Mouse (Mus musculus): ENCODE measurements around the gene Mrpl2. TPM values are rescaled to one million over a fixed set of nuclear protein-coding genes. Genes with fewer than 3 reads are reported as not detected.

The Mrpl2 gene
- 15.6 and 21.9 TPM in 2 replicates for total RNA-seq (2023)

GRCm38 (mm10) chr17:46645561-46646321, at the start of gene Mrpl2, which contains the start of gene Klc4:
Gene Mrpl2, plus strand, starts transcription at chr17:46646229.
Gene Klc4, minus strand, starts transcription at chr17:46646022.

GRCm38 (mm10) chr17:46628791-46629684, 17.0 kb upstream of the Mrpl2 start, which contains the start of gene Ptk7:
Gene Ptk7, minus strand, starts transcription at chr17:46629504.

GRCm38 (mm10) chr17:46650232-46651031, 4.4 kb downstream of the Mrpl2 start, which contains the start of gene Cul7:
Gene Cul7, plus strand, starts transcription at chr17:46650337.

GRCm38 (mm10) chr17:46673850-46674529, 28.0 kb downstream of the Mrpl2 start, which contains the start of gene Rrp36:
Gene Rrp36, minus strand, starts transcription at chr17:46674352.

GRCm38 (mm10) chr17:46678416-46678815, 32.4 kb downstream of the Mrpl2 start, which contains the start of gene Mea1:
Gene Mea1, plus strand, starts transcription at chr17:46678793.

GRCm38 (mm10) chr17:46680760-46681373, 34.8 kb downstream of the Mrpl2 start, which contains the start of gene Klhdc3:
Gene Klhdc3, minus strand, starts transcription at chr17:46680914.

Other genes starting within 250 kb of the Mrpl2 start
- gene Crip3, start 217.3 kb upstream of the Mrpl2 start, total RNA-seq (2023): not detected in 2 replicates
- not detected in 2 replicates for gene Slc22a7, start 207.8 kb upstream of the Mrpl2 start, total RNA-seq (2023)
- not detected in 2 replicates for gene Ttbk1, start 158.6 kb upstream of the Mrpl2 start, total RNA-seq (2023)
- 2.2 and 2.4 TPM in 2 replicates for gene Dnph1, start 149.5 kb upstream of the Mrpl2 start, total RNA-seq (2023)
- gene Cul9, start 99.8 kb upstream of the Mrpl2 start, total RNA-seq (2023): 3.0 and 4.5 TPM in 2 replicates
- gene Srf, start 90.1 kb upstream of the Mrpl2 start, total RNA-seq (2023): 41.9 and 58.0 TPM in 2 replicates
- gene Ptk7, start 16.7 kb upstream of the Mrpl2 start, total RNA-seq (2023): 0.11 and 0.38 TPM in 2 replicates
- gene Klc4, start 207 bp upstream of the Mrpl2 start, total RNA-seq (2023): 28.2 and 32.4 TPM in 2 replicates
- 1.2 and 3.0 TPM in 2 replicates for gene Cul7, start 4.1 kb downstream of the Mrpl2 start, total RNA-seq (2023)
- 8.5 and 14.2 TPM in 2 replicates for gene Rrp36, start 28.1 kb downstream of the Mrpl2 start, total RNA-seq (2023)
- 34.1 and 39.8 TPM in 2 replicates for gene Mea1, start 32.6 kb downstream of the Mrpl2 start, total RNA-seq (2023)
- gene Klhdc3, start 34.7 kb downstream of the Mrpl2 start, total RNA-seq (2023): 37.8 and 49.3 TPM in 2 replicates
- 26.0 and 27.5 TPM in 2 replicates for gene Ppp2r5d, start 58.9 kb downstream of the Mrpl2 start, total RNA-seq (2023)
- gene Pex6, start 65.2 kb downstream of the Mrpl2 start, total RNA-seq (2023): 18.7 and 24.4 TPM in 2 replicates
- gene Gnmt, start 82.9 kb downstream of the Mrpl2 start, total RNA-seq (2023): 3.2 and 3.7 TPM in 2 replicates
- 77.2 and 118 TPM in 2 replicates for gene Cnpy3, start 106.0 kb downstream of the Mrpl2 start, total RNA-seq (2023)
- gene Ptcra, start 117.5 kb downstream of the Mrpl2 start, total RNA-seq (2023): not detected in 2 replicates
- gene 2310039H08Rik, start 126.4 kb downstream of the Mrpl2 start, total RNA-seq (2023): 8.1 and 10.7 TPM in 2 replicates
- 36.0 and 45.6 TPM in 2 replicates for gene Rpl7l1, start 136.4 kb downstream of the Mrpl2 start, total RNA-seq (2023)
- gene Bicral, start 212.3 kb downstream of the Mrpl2 start, total RNA-seq (2023): 26.0 and 32.4 TPM in 2 replicates
- 13.0 and 20.4 TPM in 2 replicates for gene Tbcc, start 244.5 kb downstream of the Mrpl2 start, total RNA-seq (2023)